Mouse (Mus musculus): ENCODE data around the gene Itprid2. TPM values are rescaled to one million over a fixed set of nuclear protein-coding genes. Genes with fewer than 3 reads are reported as not detected.
"Not testable (repeated sequence)": the region's sequence is repeated elsewhere in the genome, so short reads cannot be mapped to it uniquely, and the experiment has no call there.

The Itprid2 gene
- polyA plus RNA-seq (2012; rRNA removed), result 21.5 and 21.6 TPM in 2 replicates

DNA sequence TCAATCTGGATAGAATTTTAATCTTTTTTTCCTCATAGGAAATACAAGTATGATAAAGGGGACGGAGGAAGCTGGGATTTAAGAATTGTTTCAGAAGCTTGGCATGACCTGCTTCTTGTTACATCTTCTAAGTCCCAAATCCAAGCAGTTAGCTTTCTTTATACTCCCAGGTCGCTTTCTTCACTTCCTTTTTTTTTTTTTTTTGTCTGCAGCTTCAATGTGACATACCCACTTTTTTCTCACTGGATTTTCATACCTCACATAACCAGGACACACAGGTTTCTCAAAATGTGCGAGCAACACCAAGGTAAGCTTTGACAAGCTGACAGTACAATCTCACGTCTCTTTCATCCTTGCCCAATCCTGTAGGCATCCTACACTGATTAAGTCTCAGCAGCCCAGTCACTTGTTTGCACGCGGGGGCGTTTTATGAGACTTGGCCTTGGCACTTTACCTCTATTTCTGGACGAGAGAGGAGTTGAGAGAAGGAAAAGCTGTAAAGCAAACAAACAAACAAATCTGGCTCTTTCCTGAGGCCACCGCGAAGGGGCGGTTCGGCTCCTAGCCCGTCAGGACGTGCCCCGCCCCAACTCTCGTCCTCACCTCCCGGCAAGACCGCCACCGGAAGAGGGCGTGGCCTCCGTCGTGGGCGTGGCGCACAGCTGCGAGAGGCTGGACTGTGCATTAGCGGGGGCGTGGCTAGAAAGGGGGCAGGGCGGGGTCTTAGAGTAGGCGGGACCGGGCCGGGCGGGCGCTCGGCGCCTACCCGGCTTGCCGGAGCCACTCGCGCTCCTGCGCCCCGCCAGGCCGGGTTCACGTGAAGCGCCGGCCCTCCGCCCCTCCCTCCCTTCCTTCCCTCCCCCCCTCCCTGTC lies at the start of gene Itprid2:
TSS of gene Itprid2 (plus strand) at position 825 of the 873 bp plus-strand sequence.
- peak within 1 kb of the TSS; percentile 57 for H3K27ac ChIP-seq (ENCODE audit: insufficient read depth, low read length)
- WGBS, result 4% methylated on average over 31 of the region's 46 CpGs

DNA sequence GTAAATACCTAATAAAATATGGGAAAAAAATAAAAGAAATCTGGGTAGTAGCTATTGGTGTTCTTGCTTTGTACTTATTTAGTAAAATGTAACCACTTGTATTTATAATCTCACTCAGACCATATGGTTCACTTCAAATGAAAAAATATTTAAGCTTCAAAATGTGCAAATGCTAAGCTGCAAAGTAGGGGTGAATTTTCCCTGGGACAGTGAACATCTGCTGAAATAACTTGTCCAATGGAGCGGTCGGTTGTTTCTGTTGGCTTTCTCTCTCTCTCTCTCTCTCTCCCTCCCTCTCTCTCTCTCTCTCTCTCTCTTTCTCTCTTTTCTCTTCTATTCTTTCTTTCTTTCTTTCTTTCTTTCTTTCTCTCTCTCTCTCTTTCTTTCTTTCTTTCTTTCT lies 39.0 kb upstream of the Itprid2 start:
- TF ChIP-seq POLR2A (IDR thresholded peaks at IDR 0.05; ENCODE audit: borderline replicate concordance, insufficient read depth, low read length), result no peak
- TF ChIP-seq CTCF (IDR thresholded peaks at IDR 0.05; ENCODE audit: borderline replicate concordance, insufficient read depth, low read depth, low read length), result no peak
- 74% methylated on average over 2 of the region's 2 CpGs for WGBS
- H3K27me3 ChIP-seq (ENCODE audit: control insufficient read depth, insufficient read depth, low read length), result no peaks in the 10 kb centered on the region
- no peak overlapping the region for H3K4me3 ChIP-seq (replicated peaks; ENCODE audit: insufficient read depth, low read depth, low read length)
- H3K4me1 ChIP-seq (ENCODE audit: control insufficient read depth, insufficient read depth, low read length), result no peaks in the 10 kb centered on the region
- H3K27ac ChIP-seq (ENCODE audit: insufficient read depth, low read length), result no peak overlapping the region
- DNase-seq, result no peak

More for the DNA sequence above, at the start of gene Itprid2:
- peak within 1 kb of the TSS; percentile 94 for H3K4me3 ChIP-seq (replicated peaks; ENCODE audit: insufficient read depth, low read depth, low read length)
- peak; percentile 42; the same call in 1 of the 2 replicates for TF ChIP-seq POLR2A (IDR thresholded peaks at IDR 0.05; ENCODE audit: borderline replicate concordance, insufficient read depth, low read length)
- no peak for TF ChIP-seq CTCF (IDR thresholded peaks at IDR 0.05; ENCODE audit: borderline replicate concordance, insufficient read depth, low read depth, low read length)
- H3K4me1 ChIP-seq (ENCODE audit: control insufficient read depth, insufficient read depth, low read length), result peaks cover 7% of the 10 kb centered on the region; the same call in 1 of the 2 replicates
- no peaks in the 10 kb centered on the region for H3K27me3 ChIP-seq (ENCODE audit: control insufficient read depth, insufficient read depth, low read length)
- peak; percentile 97 to 98 for DNase-seq

DNA sequence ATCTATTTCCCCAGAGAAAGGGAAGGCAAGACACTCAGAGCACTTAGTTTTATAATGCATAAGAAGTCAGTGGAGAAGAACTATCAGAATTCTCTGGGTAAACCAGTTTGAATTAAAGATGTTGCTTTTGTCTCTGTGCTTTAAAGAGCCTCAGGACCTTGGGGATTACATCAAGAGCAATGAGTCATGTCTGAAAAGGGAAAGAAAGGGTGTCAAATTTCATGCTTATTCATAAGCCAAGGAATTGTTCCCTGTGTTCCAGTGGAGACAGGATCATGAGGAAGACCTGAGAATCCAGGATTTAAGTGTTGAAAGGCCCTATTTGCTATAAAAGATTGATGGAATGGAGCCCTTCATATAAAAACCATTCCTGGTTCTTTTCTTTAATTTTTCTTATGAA lies 38.1 kb upstream of the Itprid2 start:
- TF ChIP-seq CTCF (IDR thresholded peaks at IDR 0.05; ENCODE audit: borderline replicate concordance, insufficient read depth, low read depth, low read length) (no peak), POLR2A (IDR thresholded peaks at IDR 0.05; ENCODE audit: borderline replicate concordance, insufficient read depth, low read length) (no peak)
- Histone ChIP-seq H3K4me1 (ENCODE audit: control insufficient read depth, insufficient read depth, low read length) (no peaks in the 10 kb centered on the region; the same call in 1 of the 2 replicates), H3K27ac (ENCODE audit: insufficient read depth, low read length) (no peak overlapping the region), H3K4me3 (replicated peaks; ENCODE audit: insufficient read depth, low read depth, low read length) (no peak overlapping the region), H3K27me3 (ENCODE audit: control insufficient read depth, insufficient read depth, low read length) (no peaks in the 10 kb centered on the region)
- DNase-seq, result no peak

DNA sequence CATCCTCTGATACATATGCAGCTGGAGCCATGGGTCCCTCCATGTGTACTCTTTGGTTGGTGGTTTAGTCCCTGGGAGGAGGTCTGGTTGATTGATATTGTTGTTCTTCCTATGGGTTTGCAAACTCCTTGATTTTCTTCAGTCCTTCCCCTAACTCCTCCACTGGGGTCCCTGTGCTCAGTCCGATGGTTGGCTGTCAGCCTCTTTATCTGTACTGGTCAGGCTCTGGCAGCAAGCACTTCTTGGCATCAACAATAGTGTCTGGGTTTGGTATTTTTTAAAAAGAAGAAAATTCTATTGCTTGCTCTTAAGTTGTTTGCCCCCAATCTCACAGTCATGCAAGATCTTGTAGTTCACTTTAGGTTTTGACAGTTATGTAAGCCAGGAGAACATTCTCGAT lies 34.0 kb upstream of the Itprid2 start:
- not testable (repeated sequence) for H3K27me3 ChIP-seq (ENCODE audit: control insufficient read depth, insufficient read depth, low read length); DNase-seq; H3K4me3 ChIP-seq (replicated peaks; ENCODE audit: insufficient read depth, low read depth, low read length); H3K27ac ChIP-seq (ENCODE audit: insufficient read depth, low read length); H3K4me1 ChIP-seq (ENCODE audit: control insufficient read depth, insufficient read depth, low read length)
- WGBS, result 15% methylated on average over 2 of the region's 2 CpGs

DNA sequence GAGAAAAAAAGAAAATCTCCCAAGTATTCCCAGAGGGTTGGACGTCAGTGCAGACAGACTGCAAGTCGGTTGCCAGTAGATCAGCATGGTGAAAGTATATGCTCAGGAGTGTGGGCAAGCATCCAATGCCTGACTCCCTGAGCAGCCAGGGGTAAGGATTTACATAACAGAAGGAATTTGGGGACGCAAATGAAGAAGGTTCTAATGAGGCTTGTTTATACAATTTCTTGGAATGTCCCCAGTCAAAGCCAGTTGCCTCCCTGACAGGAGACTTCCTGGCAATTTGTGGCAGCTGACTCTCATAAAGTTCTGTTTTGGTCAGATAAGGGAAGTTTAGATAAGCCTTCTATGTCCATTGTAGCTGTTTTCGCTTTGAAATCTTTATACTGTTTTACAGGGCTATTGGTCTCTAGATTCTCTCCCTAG lies 33.4 kb upstream of the Itprid2 start:
- Histone ChIP-seq H3K27ac (ENCODE audit: insufficient read depth, low read length) (no peak overlapping the region), H3K4me1 (ENCODE audit: control insufficient read depth, insufficient read depth, low read length) (no peaks in the 10 kb centered on the region; the same call in 1 of the 2 replicates), H3K27me3 (ENCODE audit: control insufficient read depth, insufficient read depth, low read length) (no peaks in the 10 kb centered on the region), H3K4me3 (replicated peaks; ENCODE audit: insufficient read depth, low read depth, low read length) (no peak overlapping the region)
- WGBS, result 23% methylated on average over 4 of the region's 4 CpGs
- TF ChIP-seq CTCF (IDR thresholded peaks at IDR 0.05; ENCODE audit: borderline replicate concordance, insufficient read depth, low read depth, low read length), result no peak
- TF ChIP-seq POLR2A (IDR thresholded peaks at IDR 0.05; ENCODE audit: borderline replicate concordance, insufficient read depth, low read length), result no peak
- peak; percentile 36 to 54 for DNase-seq

DNA sequence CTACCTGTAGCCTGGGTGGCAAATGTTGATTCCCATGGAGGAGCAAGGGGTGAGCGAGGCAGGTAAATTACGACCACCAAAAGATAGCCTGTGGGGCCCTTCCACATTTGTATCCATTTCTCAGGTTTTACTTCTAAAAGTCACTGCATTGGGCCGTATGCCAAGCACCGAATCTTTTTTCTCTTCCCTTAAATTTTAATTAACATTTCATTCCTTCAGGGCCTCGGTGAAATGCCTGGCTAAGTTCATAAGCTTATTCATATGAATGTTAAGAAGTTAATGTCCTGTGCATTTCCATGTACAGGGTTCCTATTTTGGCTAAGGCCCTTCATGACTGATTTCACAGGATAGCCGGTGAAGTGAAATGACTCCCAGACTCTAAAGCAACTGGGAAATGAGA lies 32.8 kb upstream of the Itprid2 start:
- no peak overlapping the region for H3K4me3 ChIP-seq (replicated peaks; ENCODE audit: insufficient read depth, low read depth, low read length)
- no peaks in the 10 kb centered on the region; the same call in 1 of the 2 replicates for H3K4me1 ChIP-seq (ENCODE audit: control insufficient read depth, insufficient read depth, low read length)
- DNase-seq, result no peak
- TF ChIP-seq CTCF (IDR thresholded peaks at IDR 0.05; ENCODE audit: borderline replicate concordance, insufficient read depth, low read depth, low read length) (no peak), POLR2A (IDR thresholded peaks at IDR 0.05; ENCODE audit: borderline replicate concordance, insufficient read depth, low read length) (no peak)
- no peaks in the 10 kb centered on the region for H3K27me3 ChIP-seq (ENCODE audit: control insufficient read depth, insufficient read depth, low read length)
- WGBS, result 69% methylated on average over 6 of the region's 6 CpGs
- H3K27ac ChIP-seq (ENCODE audit: insufficient read depth, low read length), result no peak overlapping the region

DNA sequence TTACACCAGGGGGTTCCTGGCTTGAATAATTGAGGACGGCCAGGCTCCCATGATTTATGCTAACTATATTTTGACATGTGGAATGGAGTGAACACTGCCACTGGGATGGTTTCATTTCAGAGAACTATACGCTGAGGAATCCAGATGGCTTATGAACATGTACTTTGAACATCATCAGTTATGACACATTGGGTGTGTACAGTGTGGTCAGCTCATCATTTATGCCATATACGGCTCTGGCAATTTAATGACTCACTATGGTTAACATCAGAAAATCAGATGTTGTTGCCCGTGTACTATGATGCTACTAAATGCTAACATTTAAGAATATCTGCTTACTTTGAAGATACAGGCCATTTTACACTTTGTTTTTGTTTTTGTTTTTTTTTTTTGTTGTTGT lies 31.8 kb upstream of the Itprid2 start:
- DNase-seq, result no peak
- H3K27ac ChIP-seq (ENCODE audit: insufficient read depth, low read length), result no peak overlapping the region
- 85% methylated on average over 4 of the region's 4 CpGs for WGBS
- H3K27me3 ChIP-seq (ENCODE audit: control insufficient read depth, insufficient read depth, low read length), result no peaks in the 10 kb centered on the region
- TF ChIP-seq POLR2A (IDR thresholded peaks at IDR 0.05; ENCODE audit: borderline replicate concordance, insufficient read depth, low read length) (no peak), CTCF (IDR thresholded peaks at IDR 0.05; ENCODE audit: borderline replicate concordance, insufficient read depth, low read depth, low read length) (no peak)
- H3K4me3 ChIP-seq (replicated peaks; ENCODE audit: insufficient read depth, low read depth, low read length), result no peak overlapping the region
- no peaks in the 10 kb centered on the region; the same call in 1 of the 2 replicates for H3K4me1 ChIP-seq (ENCODE audit: control insufficient read depth, insufficient read depth, low read length)

DNA sequence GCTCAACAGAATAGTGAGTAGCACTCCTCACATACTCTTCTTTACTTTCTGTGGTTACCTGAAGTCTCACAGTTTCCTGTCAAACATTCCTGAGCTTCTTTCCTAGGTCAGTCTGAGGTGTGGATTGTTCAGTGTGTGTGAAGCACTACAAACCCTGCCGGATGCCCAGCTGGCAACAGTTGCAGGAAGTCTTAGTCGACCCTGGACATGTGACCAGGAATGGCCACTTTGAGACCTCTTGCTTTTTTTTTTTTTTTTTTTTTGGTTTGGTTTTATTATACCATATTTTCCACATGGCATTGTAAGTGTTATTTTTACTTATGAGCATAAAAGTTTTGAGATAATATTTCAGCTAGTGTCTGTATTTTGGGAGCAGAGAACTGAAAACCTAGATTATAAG lies 29.1 kb upstream of the Itprid2 start:
- H3K27ac ChIP-seq (ENCODE audit: insufficient read depth, low read length), result no peak overlapping the region
- no peaks in the 10 kb centered on the region; the same call in 1 of the 2 replicates for H3K4me1 ChIP-seq (ENCODE audit: control insufficient read depth, insufficient read depth, low read length)
- 60% methylated on average over 2 of the region's 2 CpGs for WGBS
- no peak for DNase-seq
- H3K4me3 ChIP-seq (replicated peaks; ENCODE audit: insufficient read depth, low read depth, low read length), result no peak overlapping the region
- H3K27me3 ChIP-seq (ENCODE audit: control insufficient read depth, insufficient read depth, low read length), result no peaks in the 10 kb centered on the region
- TF ChIP-seq CTCF (IDR thresholded peaks at IDR 0.05; ENCODE audit: borderline replicate concordance, insufficient read depth, low read depth, low read length), result no peak
- TF ChIP-seq POLR2A (IDR thresholded peaks at IDR 0.05; ENCODE audit: borderline replicate concordance, insufficient read depth, low read length), result no peak
